20 mouse cellular contexts compared by ENCODE assay signal in the genomic region with DNA sequence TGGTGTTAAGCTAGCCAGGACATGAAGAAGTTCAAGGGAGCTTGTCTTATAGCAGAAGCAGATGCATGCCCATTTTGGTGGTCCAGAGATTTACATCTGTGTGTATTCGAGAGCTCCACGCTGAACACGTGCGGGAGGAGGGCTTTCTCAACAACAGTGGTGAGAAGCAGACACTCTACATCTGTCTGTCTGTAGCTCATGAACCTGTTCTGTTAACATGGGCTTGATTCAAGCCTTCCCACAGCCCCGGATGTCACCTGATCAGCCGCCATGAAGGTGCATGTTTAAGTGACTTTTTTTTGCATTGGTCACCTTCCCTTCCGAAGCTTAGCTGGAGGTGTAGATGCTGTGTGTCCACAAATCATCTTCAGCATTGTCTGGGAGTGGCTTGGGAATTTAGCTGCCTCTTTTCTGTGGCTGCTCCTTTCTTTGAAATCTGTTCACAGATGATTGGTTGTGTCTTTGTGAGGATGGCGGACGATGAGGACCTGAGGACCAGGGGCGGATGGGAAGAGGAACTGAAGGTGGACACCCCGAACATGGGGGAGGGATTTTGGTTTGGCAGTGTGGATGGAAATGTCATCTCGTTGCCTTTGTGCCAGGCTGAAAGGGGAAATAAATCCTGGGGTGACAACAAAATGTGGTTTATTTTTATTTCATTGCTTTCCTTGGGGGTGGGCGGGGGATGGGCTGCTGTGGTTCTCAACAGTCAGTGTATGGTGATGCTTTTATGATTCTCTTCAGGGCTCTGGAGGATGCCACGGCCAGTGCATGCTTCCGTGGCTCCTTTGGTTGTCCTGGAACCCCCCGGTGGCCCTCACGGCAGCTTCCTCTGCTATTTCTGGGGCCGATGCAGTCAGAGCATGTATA. TPM values are rescaled to one million over a fixed set of nuclear protein-coding genes. Genes with fewer than 3 reads are reported as not detected.
A peak's percentile ranks its signal among the peaks of the same experiment; 100 is the strongest.
DNase-seq lines count a peak whose midpoint lies in the region; ATAC-seq and TF ChIP-seq lines count a peak whose summit lies in the region.
"Had no signal": no experiment of that assay in that cellular context is flagged by ENCODE, and none has a peak within 500 bp of the region (broad histone marks: within the 10 kb centered on the region; RNA-seq: fewer than 3 reads in every experiment).

No protein-coding gene starts in this region.

- no peak for TF ChIP-seq POLR2A in heart, adult 2 months (IDR thresholded peaks at IDR 0.05; ENCODE audit: insufficient read depth, low read depth, low read length)

- no peak overlapping the region for H3K4me2 ChIP-seq in forebrain, embryonic 12.5 days
- no peak overlapping the region for H3K4me2 ChIP-seq in kidney, embryonic 15.5 days
- H3K4me2 ChIP-seq: limb, embryonic 15.5 days; neural tube, embryonic 15.5 days had no signal

- H3K9me3 ChIP-seq in forebrain, embryonic 12.5 days: no peaks in the 10 kb centered on the region
- no peaks in the 10 kb centered on the region for H3K9me3 ChIP-seq in kidney, embryonic 15.5 days (replicated peaks)
- H3K9me3 ChIP-seq: embryonic facial prominence, embryonic 10.5 days; limb, embryonic 15.5 days; neural tube, embryonic 15.5 days had no signal

- no peak for TF ChIP-seq CTCF in heart, adult 2 months (IDR thresholded peaks at IDR 0.05)

- peaks cover 35% of the 10 kb centered on the region for H3K4me1 ChIP-seq in heart, adult 2 months (ENCODE audit: control insufficient read depth, insufficient read depth, low read length)
- H3K4me1 ChIP-seq in forebrain, embryonic 12.5 days: peaks cover 4% of the 10 kb centered on the region
- peaks cover 28% of the 10 kb centered on the region for H3K4me1 ChIP-seq in kidney, embryonic 15.5 days

- 63% methylated on average over 18 of the region's 18 CpGs for WGBS in heart, adult 2 months
- WGBS in forebrain, embryonic 12.5 days: 85% methylated on average over 18 of the region's 18 CpGs
- 67% methylated on average over 18 of the region's 18 CpGs for WGBS in kidney, embryonic 15.5 days

- H3K27ac ChIP-seq in heart, adult 2 months: 0 out of 2 replicates have a peak overlapping the region, but pooled peaks have one; percentile 26
- no peak overlapping the region for H3K27ac ChIP-seq in forebrain, embryonic 12.5 days
- H3K27ac ChIP-seq in kidney, embryonic 15.5 days: no peak overlapping the region
- H3K27ac ChIP-seq: embryonic facial prominence, embryonic 10.5 days; hindbrain, postnatal 0 days; limb, embryonic 15.5 days; neural tube, embryonic 15.5 days had no signal

- H3K27me3 ChIP-seq in heart, adult 2 months (ENCODE audit: control insufficient read depth, insufficient read depth, low read length): no peaks in the 10 kb centered on the region
- H3K27me3 ChIP-seq in forebrain, embryonic 12.5 days: no peaks in the 10 kb centered on the region
- H3K27me3 ChIP-seq in kidney, embryonic 15.5 days: no peaks in the 10 kb centered on the region
- H3K27me3 ChIP-seq: limb, embryonic 15.5 days; neural tube, embryonic 15.5 days had no signal

- H3K36me3 ChIP-seq in heart, adult 2 months (ENCODE audit: control insufficient read depth, insufficient read depth, low read length): peaks cover 4% of the 10 kb centered on the region; the same call in 1 of the 2 replicates
- no peaks in the 10 kb centered on the region for H3K36me3 ChIP-seq in forebrain, embryonic 12.5 days (replicated peaks)
- no peaks in the 10 kb centered on the region for H3K36me3 ChIP-seq in kidney, embryonic 15.5 days
- H3K36me3 ChIP-seq: embryonic facial prominence, embryonic 10.5 days; limb, embryonic 15.5 days; neural tube, embryonic 15.5 days had no signal

- DNase-seq in heart, adult 2 months: peak in 1 of 2 experiments; percentile 23
- no peak for DNase-seq in heart, postnatal 36 days
- peak; percentile 80 for DNase-seq in CD4-positive, CD25-positive, alpha-beta regulatory T cell, adult 2 months (ENCODE audit: low read depth, low spot score)
- peak; percentile 71 for DNase-seq in thymus, postnatal 0 days (ENCODE audit: low spot score)
- no peak for DNase-seq in urinary bladder, adult 18-20 months (ENCODE audit: low spot score in 2 of 2)
- DNase-seq: cerebellum, postnatal 25 days; heart, postnatal 14 days; kidney, adult 9 months; kidney, postnatal 4 days; lung, postnatal 10 days; right cerebral cortex, postnatal 25 days had no signal

- H3K79me2 ChIP-seq in heart, adult 2 months (replicated peaks; ENCODE audit: control insufficient read depth, insufficient read depth, low read length): no peaks in the 10 kb centered on the region

- H3K4me3 ChIP-seq in heart, adult 2 months: no peak overlapping the region
- H3K4me3 ChIP-seq in forebrain, embryonic 12.5 days (replicated peaks): no peak overlapping the region
- H3K4me3 ChIP-seq in kidney, embryonic 15.5 days (replicated peaks): no peak overlapping the region
- H3K4me3 ChIP-seq: embryonic facial prominence, embryonic 10.5 days; limb, embryonic 15.5 days; neural tube, embryonic 15.5 days had no signal

- ATAC-seq in hematopoietic stem cell, adult 5-6 weeks (replicated peaks in 1 of 2; ENCODE audit: insufficient read depth in 1 of 2, low FRiP score in 2 of 2, low TSS enrichment in 1 of 2, low read depth in 1 of 2, poor library complexity in 2 of 2, severe bottlenecking in 2 of 2): peak; percentile 23 to 41; a peak in 1 of 4 replicates
- no peak for ATAC-seq in forebrain, embryonic 12.5 days (ENCODE audit: low FRiP score)
- ATAC-seq in kidney, embryonic 15.5 days (replicated peaks; ENCODE audit: low FRiP score): no peak
- ATAC-seq: forebrain, embryonic 16.5 days; hindbrain, postnatal 0 days; Patski had no signal

- intact Hi-C loops in heart, adult 2 months (cut with DNase I): no loop called here
- intact Hi-C loops in heart, postnatal 36 days (cut with DNase I): no loop called here

- H3K9ac ChIP-seq in heart, adult 2 months (ENCODE audit: low read depth, low read length): no peak overlapping the region
- no peak overlapping the region for H3K9ac ChIP-seq in forebrain, embryonic 12.5 days
- H3K9ac ChIP-seq in kidney, embryonic 15.5 days: no peak overlapping the region
- H3K9ac ChIP-seq: limb, embryonic 15.5 days; neural tube, embryonic 15.5 days had no signal

- no peak for TF ChIP-seq EP300 in heart, adult 2 months (IDR thresholded peaks at IDR 0.05; ENCODE audit: insufficient read depth, low read depth, low read length)

RNA-seq across cellular contexts. Expression of gene Prkch, which starts 25.3 kb away (rescaled TPM):
- 10 to 100 TPM; 16.6 to 17.5 TPM for total RNA-seq in heart, adult 2 months (2021)
- 9.7 and 13.3 TPM in 2 replicates for polyA plus RNA-seq in heart, adult 2 months (2012; rRNA removed)
- 10 to 100 TPM; 19.1 to 19.5 TPM for total RNA-seq in heart, postnatal 36 days (2021)
- 36.1 and 42.8 TPM in 2 replicates for total RNA-seq in hematopoietic stem cell, adult 5-6 weeks (2017)
- 37.1 and 40.4 TPM in 2 replicates for polyA plus RNA-seq in thymus, postnatal 0 days (2015; fragmentation: Nextera tagmentation; extraction: Ambion mirVana)
- 4.6 and 6.0 TPM in 2 replicates for polyA plus RNA-seq in forebrain, embryonic 12.5 days (2016; fragmentation: Nextera tagmentation; extraction: Ambion mirVana)
- 10.9 and 11.9 TPM in 2 replicates for polyA plus RNA-seq in kidney, embryonic 15.5 days (2015; fragmentation: Nextera tagmentation; extraction: Ambion mirVana)

Comparison
In these comparisons a context has a peak if more than half of its experiments do, and no peak if none do; other contexts are left out.
1. DNase-seq: peak in CD4-positive, CD25-positive, alpha-beta regulatory T cell, adult 2 months (single experiment) and thymus, postnatal 0 days (single experiment); none in heart, postnatal 36 days (0 of 2) and urinary bladder, adult 18-20 months (0 of 2).
2. ATAC-seq: peak in hematopoietic stem cell, adult 5-6 weeks (2 of 2); none in forebrain, embryonic 12.5 days (single experiment) and kidney, embryonic 15.5 days (single experiment).